Mouse (Mus musculus) olfactory bulb, adult 2 months (tissue): ENCODE results near the gene Prokr1.

Experiments used
- CTCF ChIP-seq: fragments of 200-500 bp; IDR thresholded peaks from 2 replicates; pipeline ENCODE4 v1.5.1; 2012; ENCODE audit warnings: low read depth, mild to moderate bottlenecking, low read length, moderate library complexity; ENCODE audit not compliant: insufficient read depth
- POLR2A ChIP-seq: fragments of 200-500 bp; IDR thresholded peaks from 2 replicates; pipeline ENCODE4 v1.6.1; 2012; ENCODE audit warnings: mild to moderate bottlenecking, low read depth, low read length, moderate library complexity; ENCODE audit not compliant: insufficient read depth

DNA sequence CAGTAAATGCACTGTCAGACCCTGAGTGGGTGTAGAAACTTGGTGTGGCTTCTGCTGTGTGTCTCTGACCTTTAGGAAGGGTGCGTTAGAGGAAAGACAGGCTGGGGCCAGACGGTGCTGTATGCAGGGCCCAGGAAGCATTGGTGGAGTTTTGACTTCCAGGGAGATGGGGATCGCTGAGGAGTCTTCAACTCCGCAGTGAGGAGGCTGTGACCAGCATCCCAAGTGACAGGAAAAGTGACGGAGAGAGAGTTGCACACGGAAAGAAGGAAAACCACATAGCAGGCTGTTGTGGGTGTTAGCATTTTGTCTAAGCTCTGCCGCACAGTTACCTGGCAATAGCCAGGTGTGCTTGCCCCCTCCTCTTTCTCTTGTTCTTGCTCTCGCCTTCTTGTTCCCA is 54.3 kb downstream of the Prokr1 start:
- TF ChIP-seq POLR2A = no peak
- no peak for TF ChIP-seq CTCF
